Mouse (Mus musculus): Measurements from ENCODE around the gene Sf3b3.
"Not testable (repeated sequence)": the region's sequence is repeated elsewhere in the genome, so short reads cannot be mapped to it uniquely, and the experiment has no call there.

Sf3b3 gene

GRCm38 (mm10) chr8:110846405-110847170 is at the start of gene Sf3b3, which contains the start of gene Cog4:
Gene Sf3b3 (minus strand): TSS chr8:110846787.
Gene Cog4 (plus strand): TSS chr8:110846600.
- peak; percentile 88 to 89 for DNase-seq

- no peak for DNase-seq
Measured at GRCm38 (mm10) chr8:110895812-110896211, 49.2 kb upstream of the Sf3b3 start.

- no peak for DNase-seq
Measured at GRCm38 (mm10) chr8:110895254-110895653, 48.7 kb upstream of the Sf3b3 start.

GRCm38 (mm10) chr8:110894851-110895250 is 48.3 kb upstream of the Sf3b3 start:
- no peak for DNase-seq

GRCm38 (mm10) chr8:110892913-110893312 is 46.3 kb upstream of the Sf3b3 start:
- DNase-seq: no peak

- DNase-seq: no peak
Measured at GRCm38 (mm10) chr8:110892040-110892439, 45.5 kb upstream of the Sf3b3 start.

GRCm38 (mm10) chr8:110889904-110890470 is 43.4 kb upstream of the Sf3b3 start:
- no peak for DNase-seq

GRCm38 (mm10) chr8:110888860-110889259 is 42.3 kb upstream of the Sf3b3 start:
- no peak for DNase-seq

GRCm38 (mm10) chr8:110888441-110888840 is 41.9 kb upstream of the Sf3b3 start:
- no peak for DNase-seq

- DNase-seq: no peak
Measured at GRCm38 (mm10) chr8:110887551-110887950, 41.0 kb upstream of the Sf3b3 start.

- no peak for DNase-seq
Measured at GRCm38 (mm10) chr8:110886634-110887033, 40.0 kb upstream of the Sf3b3 start.

- DNase-seq: no peak
Measured at GRCm38 (mm10) chr8:110883824-110884223, 37.2 kb upstream of the Sf3b3 start.

GRCm38 (mm10) chr8:110881741-110882310 is 35.2 kb upstream of the Sf3b3 start:
- DNase-seq: no peak

- DNase-seq: no peak
Measured at GRCm38 (mm10) chr8:110877862-110878261, 31.3 kb upstream of the Sf3b3 start.

GRCm38 (mm10) chr8:110870501-110870900 is 23.9 kb upstream of the Sf3b3 start:
- no peak for DNase-seq

GRCm38 (mm10) chr8:110861347-110862025 is 14.9 kb upstream of the Sf3b3 start:
- DNase-seq: not testable (repeated sequence)

- no peak for DNase-seq
Measured at GRCm38 (mm10) chr8:110859651-110860501, 13.3 kb upstream of the Sf3b3 start.

- no peak for DNase-seq
Measured at GRCm38 (mm10) chr8:110856760-110857461, 10.3 kb upstream of the Sf3b3 start.

- not testable (repeated sequence) for DNase-seq
Measured at GRCm38 (mm10) chr8:110856073-110856472, 9.5 kb upstream of the Sf3b3 start.

GRCm38 (mm10) chr8:110851186-110851585 is 4.6 kb upstream of the Sf3b3 start:
- no peak for DNase-seq

- DNase-seq: peak; percentile 8 to 27
Measured at GRCm38 (mm10) chr8:110847645-110848495, 1.3 kb upstream of the Sf3b3 start.
